Mouse (Mus musculus) midbrain, embryonic 10.5 days (tissue): ENCODE data around the gene Esrp2. TPM values are rescaled to one million over a fixed set of nuclear protein-coding genes. Genes with fewer than 3 reads are reported as not detected.

ENCODE experiments used
- DNase-seq: peaks from one replicate; pipeline ENCODE4 v3.0.0-alpha.2; 2017; ENCODE audit warnings: low spot score
- H3K27ac ChIP-seq: fragments of 300-500 bp; sonication (generic); replicated peaks from 2 replicates; pipeline ENCODE4 v1.5.1; 2016; ENCODE audit warnings: mild to moderate bottlenecking
- H3K27me3 ChIP-seq: fragments of 300-500 bp; sonication (generic); 2 replicates; pipeline ENCODE4 v1.6.1; 2016; ENCODE audit warnings: low read depth, mild to moderate bottlenecking; ENCODE audit not compliant: poor library complexity, severe bottlenecking
- H3K36me3 ChIP-seq: fragments of 300-500 bp; sonication (generic); 2 replicates; pipeline ENCODE4 v1.6.1; 2016; ENCODE audit warnings: mild to moderate bottlenecking, moderate library complexity
- H3K4me1 ChIP-seq: fragments of 300-500 bp; sonication (generic); 2 replicates; pipeline ENCODE4 v1.6.1; 2016
- H3K4me3 ChIP-seq: fragments of 300-500 bp; sonication (generic); 2 replicates; pipeline ENCODE4 v1.5.1; 2016; ENCODE audit warnings: mild to moderate bottlenecking, moderate library complexity
- H3K9me3 ChIP-seq: fragments of 300-500 bp; sonication (generic); replicated peaks from 2 replicates; pipeline ENCODE4 v1.6.1; 2016; ENCODE audit warnings: mild to moderate bottlenecking
- WGBS: fragments of 180-500 bp; shearing (Covaris S2); methylation state at CpG from one replicate; pipeline ENCODE4 v1.1.7; 2016; 5-methylcytosine and 5-hydroxymethylcytosine counted together
- polyA plus RNA-seq: library from polyadenylated mRNA; unstranded; fragments of >200 nt; fragmentation: Nextera tagmentation; extraction: Ambion mirVana; gene quantifications from 2 replicates; pipeline ENCODE4 v1.2.1, GENCODE M21; 2016

The Esrp2 gene
- polyA plus RNA-seq = 1.5 and 2.0 TPM in 2 replicates

- Histone ChIP-seq H3K27ac (no peak within 1 kb of the TSS; the same call in 1 of the 2 replicates), H3K27me3 (peaks cover 86% of the 10 kb centered on the region), H3K4me1 (peaks cover 37% of the 10 kb centered on the region), H3K9me3 (no peaks in the 10 kb centered on the region), H3K4me3 (peak within 1 kb of the TSS; percentile 60), H3K36me3 (peaks cover 19% of the 10 kb centered on the region)
- peak; percentile 48 for DNase-seq
- 1% methylated on average over 86 of the region's 86 CpGs for WGBS
Measured at GRCm38 (mm10) chr8:106136156-106137130, at the start of gene Esrp2. Gene Esrp2 (minus strand): TSS chr8:106136974.

DNA sequence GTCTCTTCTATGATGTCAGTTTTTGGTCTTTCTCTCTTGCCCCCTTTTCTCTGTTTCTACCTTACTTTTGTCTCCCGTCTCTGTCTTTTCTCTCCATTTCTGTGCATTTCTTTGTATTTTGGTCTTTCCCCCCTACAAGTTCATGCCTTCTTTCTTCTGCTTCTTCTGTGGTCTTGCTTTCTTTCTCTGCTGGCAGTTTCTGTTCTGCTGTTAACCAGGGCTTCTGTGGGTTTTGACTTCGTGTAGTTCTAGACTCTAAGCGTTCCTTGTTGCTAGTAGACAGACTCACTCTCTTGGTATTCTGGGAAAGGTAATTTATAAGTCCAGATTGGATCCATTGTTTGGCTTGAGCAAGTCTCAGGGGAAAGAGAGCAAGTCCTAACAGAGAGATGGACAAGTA is 49.6 kb upstream of the Esrp2 start:
- no peaks in the 10 kb centered on the region for H3K27me3 ChIP-seq
- H3K4me3 ChIP-seq = no peak overlapping the region
- WGBS = 92% methylated on average over 3 of the region's 3 CpGs
- H3K27ac ChIP-seq = no peak overlapping the region
- no peak for DNase-seq
- H3K36me3 ChIP-seq = peaks cover 91% of the 10 kb centered on the region
- no peaks in the 10 kb centered on the region for H3K4me1 ChIP-seq
- H3K9me3 ChIP-seq = 0 out of 2 replicates have a peak, but pooled peaks cover 4% of the 10 kb centered on the region

GRCm38 (mm10) chr8:106185628-106186270 is 49.0 kb upstream of the Esrp2 start:
- Histone ChIP-seq H3K4me3 (no peak overlapping the region), H3K9me3 (0 out of 2 replicates have a peak, but pooled peaks cover 4% of the 10 kb centered on the region), H3K4me1 (no peaks in the 10 kb centered on the region), H3K27me3 (no peaks in the 10 kb centered on the region), H3K36me3 (peaks cover 86% of the 10 kb centered on the region), H3K27ac (no peak overlapping the region)
- DNase-seq = no peak
- WGBS = 91% methylated on average over 8 of the region's 8 CpGs

DNA sequence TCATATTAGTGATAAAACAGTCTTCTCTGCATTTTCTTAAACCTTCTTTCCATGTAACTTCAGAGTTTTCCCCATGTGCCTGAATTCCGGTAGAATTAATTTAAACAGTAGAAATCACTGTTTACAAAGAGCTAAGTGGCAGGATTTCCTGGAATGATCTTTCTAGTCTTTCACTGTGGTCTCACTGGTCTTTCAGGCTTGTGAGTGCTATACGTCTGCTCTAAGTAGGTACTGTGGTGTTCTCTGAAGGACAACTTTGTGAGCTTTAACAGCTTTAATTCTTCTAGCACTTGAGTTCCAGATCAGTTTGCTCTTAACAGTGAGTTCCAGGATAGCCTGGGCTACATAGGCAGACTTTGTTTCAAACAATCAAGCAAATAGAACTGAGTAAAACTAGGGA is 41.7 kb upstream of the Esrp2 start:
- DNase-seq = no peak

GRCm38 (mm10) chr8:106177594-106177993 is 40.8 kb upstream of the Esrp2 start:
- no peaks in the 10 kb centered on the region for H3K27me3 ChIP-seq
- H3K4me3 ChIP-seq = no peak overlapping the region
- no peak for DNase-seq
- no peaks in the 10 kb centered on the region for H3K9me3 ChIP-seq
- no peak overlapping the region for H3K27ac ChIP-seq
- H3K4me1 ChIP-seq = peaks cover 20% of the 10 kb centered on the region
- 83% methylated on average over 1 of the region's 1 CpGs for WGBS
- H3K36me3 ChIP-seq = peaks cover 36% of the 10 kb centered on the region

More for the DNA sequence above, 41.7 kb upstream of the Esrp2 start:
- Histone ChIP-seq H3K27ac (no peak overlapping the region), H3K9me3 (no peaks in the 10 kb centered on the region), H3K4me3 (no peak overlapping the region), H3K36me3 (peaks cover 36% of the 10 kb centered on the region), H3K27me3 (no peaks in the 10 kb centered on the region), H3K4me1 (peaks cover 20% of the 10 kb centered on the region)
- WGBS = 84% methylated on average over 2 of the region's 2 CpGs

GRCm38 (mm10) chr8:106176891-106177290 is 40.1 kb upstream of the Esrp2 start:
- Histone ChIP-seq H3K9me3 (no peaks in the 10 kb centered on the region), H3K27ac (no peak overlapping the region), H3K4me1 (peaks cover 20% of the 10 kb centered on the region), H3K27me3 (no peaks in the 10 kb centered on the region), H3K36me3 (peaks cover 30% of the 10 kb centered on the region), H3K4me3 (no peak overlapping the region)
- no peak for DNase-seq
- WGBS = 29% methylated on average over 1 of the region's 1 CpGs

GRCm38 (mm10) chr8:106173566-106173965 is 36.8 kb upstream of the Esrp2 start:
- Histone ChIP-seq H3K36me3 (peaks cover 10% of the 10 kb centered on the region), H3K9me3 (no peaks in the 10 kb centered on the region), H3K27me3 (no peaks in the 10 kb centered on the region), H3K4me3 (no peak overlapping the region), H3K4me1 (peaks cover 36% of the 10 kb centered on the region), H3K27ac (no peak overlapping the region)
- WGBS = 91% methylated on average over 3 of the region's 3 CpGs
- no peak for DNase-seq

GRCm38 (mm10) chr8:106169934-106170480 is 33.2 kb upstream of the Esrp2 start:
- H3K4me3 ChIP-seq = peak overlapping the region; percentile 93

DNA sequence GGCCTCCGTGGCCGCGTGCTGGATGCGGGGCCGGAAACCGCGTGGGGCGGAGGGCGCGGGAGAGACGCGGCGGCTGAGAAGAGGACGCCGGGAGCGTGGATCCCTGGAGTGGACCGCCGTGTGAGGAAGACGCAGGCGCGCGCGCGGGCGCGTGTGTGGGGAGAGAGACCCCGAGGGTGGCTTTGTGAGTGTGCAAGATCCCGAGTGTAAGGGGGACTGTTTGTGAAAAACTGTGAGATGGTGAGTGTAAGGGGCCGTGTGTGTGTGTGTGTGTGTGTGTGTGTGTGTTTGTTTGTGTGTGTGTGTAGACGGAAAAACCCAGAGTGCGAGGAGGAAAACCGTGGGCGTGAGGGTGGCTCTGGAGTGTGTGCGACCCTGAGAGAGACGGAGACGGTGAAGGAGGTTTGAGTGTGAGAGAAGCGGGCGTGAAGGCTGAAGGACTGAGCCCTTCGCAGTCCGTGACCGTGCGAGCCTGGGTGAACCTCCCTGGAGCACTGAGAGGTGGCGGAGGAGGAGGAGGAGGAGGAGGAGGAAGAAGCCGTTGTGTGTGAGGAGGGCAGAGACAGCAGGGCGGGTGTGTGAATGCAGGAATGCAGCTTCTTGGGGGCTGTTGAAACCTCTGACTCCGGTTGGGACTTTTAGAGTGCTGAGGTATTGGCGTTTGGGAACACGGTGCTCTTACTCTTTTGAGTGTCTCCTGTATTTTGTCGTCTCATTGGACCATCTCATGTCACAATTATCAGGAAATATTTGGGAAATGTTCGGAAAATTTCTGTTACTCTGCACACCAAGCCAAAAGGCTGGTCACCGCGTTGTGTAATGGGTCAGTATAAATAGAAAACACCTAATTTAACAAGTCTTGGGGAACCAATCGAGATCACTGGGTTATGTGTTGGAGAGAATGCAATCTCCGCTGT is 32.5 kb upstream of the Esrp2 start:
- peak; percentile 62 for DNase-seq
- H3K36me3 ChIP-seq = peaks cover 14% of the 10 kb centered on the region
- 2% methylated on average over 53 of the region's 54 CpGs for WGBS

More at GRCm38 (mm10) chr8:106169934-106170480, 33.2 kb upstream of the Esrp2 start:
- H3K27me3 ChIP-seq = no peaks in the 10 kb centered on the region
- H3K36me3 ChIP-seq = peaks cover 10% of the 10 kb centered on the region
- WGBS = 54% methylated on average over 6 of the region's 6 CpGs
- H3K27ac ChIP-seq = peak overlapping the region; percentile 98; the same call in 1 of the 2 replicates
- H3K4me1 ChIP-seq = peaks cover 26% of the 10 kb centered on the region
- no peak for DNase-seq
- H3K9me3 ChIP-seq = no peaks in the 10 kb centered on the region

DNA sequence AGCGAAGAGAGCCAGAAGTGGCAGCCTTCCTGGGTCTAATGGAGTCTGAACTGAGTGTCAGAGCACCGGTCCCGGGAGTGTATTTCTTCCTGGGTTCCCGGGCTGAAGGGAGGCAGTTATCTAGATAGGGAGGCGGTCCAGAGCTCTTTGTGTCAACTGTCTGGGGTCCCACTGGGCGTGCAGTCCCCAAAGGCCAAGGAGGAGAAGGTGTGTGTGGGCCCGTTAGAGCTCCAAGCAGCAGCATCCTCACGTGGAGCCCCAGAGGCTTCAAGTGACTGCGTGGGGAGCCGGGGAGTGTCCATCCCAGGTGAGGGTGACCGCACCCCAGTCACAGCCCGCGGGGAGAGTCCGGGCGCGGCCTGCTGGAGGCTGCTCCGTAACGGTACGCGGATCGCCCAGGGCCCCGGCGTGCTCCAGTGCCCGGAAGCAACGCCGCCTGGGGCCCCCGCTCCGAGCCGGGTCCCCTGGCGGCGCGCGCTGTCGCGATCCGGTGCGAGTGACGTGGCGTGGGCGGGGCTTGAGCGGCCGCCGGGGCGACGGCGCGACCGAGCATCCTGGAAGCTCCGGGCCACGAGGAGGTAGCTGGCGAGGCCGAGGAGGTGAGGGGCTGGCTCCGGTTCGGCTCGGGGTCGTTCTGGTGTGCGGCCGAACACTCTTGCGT is 31.7 kb upstream of the Esrp2 start, which contains the start of gene Slc7a6:
Slc7a6 (plus strand) TSS at position 502 of the 661 bp plus-strand sequence.
- under 1% methylated on average over 59 of the region's 59 CpGs for WGBS
- H3K27ac ChIP-seq = peak within 1 kb of the TSS; percentile 98
- no peaks in the 10 kb centered on the region for H3K27me3 ChIP-seq
- H3K4me1 ChIP-seq = peaks cover 26% of the 10 kb centered on the region
- peaks cover 22% of the 10 kb centered on the region for H3K36me3 ChIP-seq
- no peaks in the 10 kb centered on the region for H3K9me3 ChIP-seq
- H3K4me3 ChIP-seq = peak within 1 kb of the TSS; percentile 93
- peak; percentile 86 for DNase-seq

More for the DNA sequence above, 32.5 kb upstream of the Esrp2 start:
- peak overlapping the region; percentile 93 for H3K4me3 ChIP-seq
- no peaks in the 10 kb centered on the region for H3K27me3 ChIP-seq
- H3K27ac ChIP-seq = peak overlapping the region; percentile 98
- H3K9me3 ChIP-seq = no peaks in the 10 kb centered on the region
- peaks cover 26% of the 10 kb centered on the region for H3K4me1 ChIP-seq

- DNase-seq = peak; percentile 64
- Histone ChIP-seq H3K9me3 (no peaks in the 10 kb centered on the region), H3K36me3 (peaks cover 43% of the 10 kb centered on the region), H3K4me1 (peaks cover 26% of the 10 kb centered on the region), H3K27me3 (no peaks in the 10 kb centered on the region), H3K27ac (no peak overlapping the region), H3K4me3 (no peak overlapping the region)
- 52% methylated on average over 4 of the region's 4 CpGs for WGBS
Measured at GRCm38 (mm10) chr8:106165460-106165859, 28.7 kb upstream of the Esrp2 start.
